Mouse (Mus musculus) heart, postnatal 4 days (tissue): ENCODE measurements around the gene Hist2h3c1. TPM values are rescaled to one million over a fixed set of nuclear protein-coding genes. Genes with fewer than 3 reads are reported as not detected.
"Not testable (repeated sequence)": the region's sequence is repeated elsewhere in the genome, so short reads cannot be mapped to it uniquely, and the experiment has no call there.

ENCODE experiments used
- DNase-seq: peaks from one replicate; pipeline ENCODE4 v3.0.0; 2021
- microRNA-seq, 2 experiments: library from miRNA; unstranded; fragments of <30 nt; microRNA quantifications; one replicate each; pipeline ENCODE4 v1.2.0; 2021 to 2022
- total RNA-seq, 2 experiments: library from RNA; stranded (reverse); gene quantifications; 2 replicates each; pipeline ENCODE4 v1.2.3; 2021

The Hist2h3c1 gene
- total RNA-seq, 2 experiments from 2014 or later, result 0.16 to 0.81 TPM

- no peak for DNase-seq
Observed at GRCm38 (mm10) chr3:96289201-96289600, 42.7 kb downstream of the Hist2h3c1 start.

DNA sequence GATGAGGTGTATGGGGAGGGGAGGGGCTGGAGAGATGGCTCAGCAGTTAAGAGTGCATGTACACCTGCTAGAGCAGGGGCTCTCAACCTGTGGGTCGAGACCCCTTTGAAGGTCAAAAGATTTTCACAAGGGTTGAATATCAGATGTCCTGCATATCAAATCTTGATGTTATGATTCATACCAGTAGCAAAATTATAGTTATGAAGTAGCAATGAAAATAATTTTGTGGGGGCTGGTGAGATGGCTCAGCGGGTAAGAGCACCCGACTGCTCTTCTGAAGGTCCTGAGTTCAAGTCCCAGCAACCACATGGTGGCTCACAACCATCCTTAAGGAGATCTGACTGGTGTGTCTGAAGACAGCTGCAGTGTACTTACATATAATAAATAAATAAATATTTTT lies 44.2 kb downstream of the Hist2h3c1 start:
- not testable (repeated sequence) for DNase-seq

GRCm38 (mm10) chr3:96292641-96293040 lies 46.2 kb downstream of the Hist2h3c1 start:
- DNase-seq, result no peak

GRCm38 (mm10) chr3:96293368-96293767 lies 46.9 kb downstream of the Hist2h3c1 start:
- no peak for DNase-seq

DNA sequence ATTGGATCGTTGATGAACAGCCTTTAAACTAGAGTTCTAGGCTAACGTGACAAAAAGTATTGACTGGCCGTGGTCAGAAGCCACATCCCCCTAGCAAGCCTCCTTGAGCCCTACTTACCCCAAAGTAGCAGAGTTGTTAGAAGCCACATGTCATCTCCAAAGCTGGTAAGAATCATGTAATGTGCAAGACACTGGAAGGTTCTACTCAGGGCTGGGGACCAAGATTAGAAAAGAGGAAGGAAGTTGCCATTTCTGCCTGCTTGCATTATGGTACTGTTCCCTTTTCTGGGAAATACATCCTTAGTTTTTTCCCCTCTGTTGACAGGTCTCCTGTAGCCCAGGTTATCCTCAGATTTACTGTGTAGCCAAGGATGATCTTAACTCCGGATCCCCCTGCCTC lies 47.3 kb downstream of the Hist2h3c1 start, which contains the start of gene Fcgr1:
Gene Fcgr1, minus strand, starts transcription at position 183 of the 400 bp plus-strand sequence.
- DNase-seq, result no peak

Small RNA genes lying within 50 kb of the gene (microRNA-seq; reads per million reads assigned to microRNA genes)
- gene Gm44492 (0 to 0.20 reads per million in 2 experiments), gene Gm47311 (0 reads per million in 2 experiments), gene Gm47313 (0 reads per million in 2 experiments)

Other genes with a start within 250 kb of the Hist2h3c1 start
- 10 to 100 TPM; 33.7 to 34.5 TPM for gene Vps45, start 188.2 kb upstream of the Hist2h3c1 start, total RNA-seq
- 10 to 100 TPM; 45.7 to 47.4 TPM for gene Otud7b, start 142.2 kb upstream of the Hist2h3c1 start, total RNA-seq
- gene Mtmr11, start 84.7 kb upstream of the Hist2h3c1 start, total RNA-seq, result 1 to 10 TPM; 4.2 to 4.6 TPM
- 10 to 100 TPM; 34.1 to 36.8 TPM for gene Sf3b4, start 74.4 kb upstream of the Hist2h3c1 start, total RNA-seq
- 10 to 100 TPM; 19.3 to 20.6 TPM for gene Sv2a, start 65.5 kb upstream of the Hist2h3c1 start, total RNA-seq
- 10 to 100 TPM; 18.8 to 20.9 TPM for gene Bola1, start 27.0 kb upstream of the Hist2h3c1 start, total RNA-seq
- 10 to 100 TPM; 25.5 to 29.9 TPM for gene Hist2h2ab, start 26.8 kb upstream of the Hist2h3c1 start, total RNA-seq
- 100 to 1,000 TPM; 205 to 211 TPM for gene Hist2h2ac, start 25.8 kb upstream of the Hist2h3c1 start, total RNA-seq
- gene Hist2h2be, start 25.6 kb upstream of the Hist2h3c1 start, total RNA-seq, result 1 to 10 TPM; 5.7 to 5.8 TPM
- 100 to 1,000 TPM; 209 to 211 TPM for gene Hist2h3c2, start 7.6 kb upstream of the Hist2h3c1 start, total RNA-seq
- 1,000 to 10,000 TPM; 1,222 to 1,254 TPM for gene Hist2h2aa2, start 6.4 kb upstream of the Hist2h3c1 start, total RNA-seq
- 10 to 100 TPM; 26.8 to 30.1 TPM for gene Hist2h2aa1, start 1.2 kb upstream of the Hist2h3c1 start, total RNA-seq
- 10 to 100 TPM; 81.1 to 87.3 TPM for gene Hist2h4, start 16.6 kb downstream of the Hist2h3c1 start, total RNA-seq
- gene Hist2h3b, start 22.0 kb downstream of the Hist2h3c1 start, total RNA-seq, result 100 to 1,000 TPM; 856 to 901 TPM
- gene Hist2h2bb, start 23.1 kb downstream of the Hist2h3c1 start, total RNA-seq, result 100 to 1,000 TPM; 767 to 799 TPM
- under 1 TPM; 0.57 to 0.70 TPM for gene Fcgr1, start 47.3 kb downstream of the Hist2h3c1 start, total RNA-seq
- under 1 TPM in 1 of 2 experiments, not detected in 1; 0.50 TPM for gene BC107364, start 205.6 kb downstream of the Hist2h3c1 start, total RNA-seq